Mouse (Mus musculus) neutrophil, adult 59 days (primary cell): ENCODE measurements around the gene Gm14569. TPM values are rescaled to one million over a fixed set of nuclear protein-coding genes. Genes with fewer than 3 reads are reported as not detected.

ENCODE experiments used
- total RNA-seq, 2 experiments: library from RNA; stranded (reverse); gene quantifications; 1 replicate in 1 of 2; 2 replicates in 1 of 2; pipeline ENCODE4 v1.2.4; 2023

The Gm14569 gene
- total RNA-seq, result not detected

DNA sequence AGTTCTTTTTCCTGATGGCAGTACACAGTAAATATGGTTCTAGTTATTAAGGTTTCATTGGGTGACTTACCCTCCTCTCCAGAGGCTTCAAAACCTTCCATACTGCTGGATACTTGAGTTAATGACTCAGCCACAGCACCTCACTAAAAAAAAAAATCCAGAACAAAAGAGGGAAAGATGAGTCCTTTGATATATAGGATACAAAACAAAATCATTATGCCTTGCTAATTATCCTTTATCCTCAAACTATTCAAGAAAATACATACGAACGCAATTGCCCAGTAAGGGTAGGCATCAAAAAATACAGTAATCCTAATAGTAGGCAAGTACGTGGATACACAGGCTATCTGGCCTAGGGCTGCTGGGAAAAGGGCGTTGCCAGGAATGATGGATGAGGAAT is at the start of gene Gm14569:
TSS of gene Gm14569 (minus strand) at position 101 of the 400 bp plus-strand sequence.

DNA sequence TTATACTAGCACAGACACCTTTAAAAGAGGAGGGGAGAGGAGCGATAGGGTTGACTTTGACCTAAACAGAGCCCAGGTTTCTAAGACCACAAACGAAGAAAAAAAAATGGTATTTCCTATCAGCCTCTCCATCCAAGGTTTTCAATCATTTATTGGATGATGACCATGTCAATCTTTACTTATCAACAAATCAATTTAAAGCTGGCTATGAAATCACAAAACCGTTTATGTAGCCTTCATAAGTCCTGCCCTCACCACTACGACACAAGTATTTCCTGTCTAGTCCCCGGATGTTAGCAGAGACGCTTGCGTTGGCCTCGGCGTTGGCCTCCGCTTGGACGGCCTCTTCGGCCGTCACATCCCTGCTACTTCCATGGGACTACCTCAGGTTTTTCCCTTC is 90.7 kb downstream of the Gm14569 start, which contains the start of gene Gm6268:
TSS of gene Gm6268 (plus strand) at position 301 of the 400 bp plus-strand sequence.

Other genes with a start within 250 kb of the Gm14569 start
- 10 to 100 TPM; 10.6 to 12.7 TPM for gene Lonrf3, start 163.5 kb downstream of the Gm14569 start, total RNA-seq
- gene Gm6268, start 90.5 kb downstream of the Gm14569 start, total RNA-seq, result not detected
- 10 to 100 TPM; 16.3 to 16.7 TPM for gene Pgrmc1, start 106.4 kb upstream of the Gm14569 start, total RNA-seq
- under 1 TPM; 0.53 to 0.75 TPM for gene Akap17b, start 153.6 kb upstream of the Gm14569 start, total RNA-seq